Mouse (Mus musculus) brain, adult 2 months (tissue): ENCODE results near the gene Cox7a1.
"Not testable (repeated sequence)": the region's sequence is repeated elsewhere in the genome, so short reads cannot be mapped to it uniquely, and the experiment has no call there.

Experiments
- DNase-seq: peaks from one replicate; pipeline ENCODE4 v3.0.0; 2011; ENCODE audit warnings: low read depth, low spot score

The Cox7a1 gene

DNA sequence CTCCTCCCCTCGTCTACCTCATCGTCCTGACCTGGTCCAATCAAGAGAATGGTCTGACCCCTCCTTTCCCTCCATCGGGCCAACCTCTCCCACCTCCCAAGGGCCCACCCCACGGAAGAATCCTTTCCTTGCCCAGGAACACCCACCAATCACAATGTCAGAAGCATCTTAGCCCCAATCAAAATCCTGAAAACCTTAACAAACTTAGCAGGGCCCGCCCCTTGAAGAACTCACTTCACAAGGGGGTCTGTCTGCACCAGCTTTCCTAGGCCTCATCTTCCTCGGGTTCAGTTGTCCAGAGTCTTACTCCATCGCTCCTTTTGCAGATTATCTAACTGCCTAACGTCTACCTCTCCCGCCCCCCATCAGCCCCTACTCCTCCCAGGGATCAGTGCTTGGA lies 9.1 kb downstream of the Cox7a1 start:
- no peak for DNase-seq

DNA sequence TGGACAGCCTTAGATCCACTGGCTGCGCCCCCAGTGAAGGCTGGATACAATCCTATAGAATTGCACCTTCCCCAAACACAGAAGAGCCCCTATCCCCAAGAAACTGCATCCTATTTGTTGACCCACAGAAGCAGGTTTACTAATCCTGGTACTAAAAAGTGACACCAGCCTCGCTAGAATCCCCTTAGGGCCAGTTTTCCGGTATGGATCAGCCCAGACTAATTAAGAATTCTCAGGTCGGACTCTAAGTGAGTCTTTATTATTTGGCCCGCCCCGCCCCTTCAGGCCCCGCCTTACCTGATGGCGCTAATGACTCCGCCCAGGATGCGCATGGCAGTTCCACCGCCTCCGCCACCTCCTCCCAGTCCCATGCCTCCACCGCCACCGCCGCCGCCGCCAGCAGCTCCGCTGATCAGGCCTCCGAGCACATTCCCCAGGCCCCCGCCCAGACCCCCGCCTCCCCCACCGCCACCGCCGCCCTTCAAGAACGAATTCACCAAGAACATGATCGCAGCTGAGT lies 9.7 kb downstream of the Cox7a1 start:
- peak; percentile 91 for DNase-seq

DNA sequence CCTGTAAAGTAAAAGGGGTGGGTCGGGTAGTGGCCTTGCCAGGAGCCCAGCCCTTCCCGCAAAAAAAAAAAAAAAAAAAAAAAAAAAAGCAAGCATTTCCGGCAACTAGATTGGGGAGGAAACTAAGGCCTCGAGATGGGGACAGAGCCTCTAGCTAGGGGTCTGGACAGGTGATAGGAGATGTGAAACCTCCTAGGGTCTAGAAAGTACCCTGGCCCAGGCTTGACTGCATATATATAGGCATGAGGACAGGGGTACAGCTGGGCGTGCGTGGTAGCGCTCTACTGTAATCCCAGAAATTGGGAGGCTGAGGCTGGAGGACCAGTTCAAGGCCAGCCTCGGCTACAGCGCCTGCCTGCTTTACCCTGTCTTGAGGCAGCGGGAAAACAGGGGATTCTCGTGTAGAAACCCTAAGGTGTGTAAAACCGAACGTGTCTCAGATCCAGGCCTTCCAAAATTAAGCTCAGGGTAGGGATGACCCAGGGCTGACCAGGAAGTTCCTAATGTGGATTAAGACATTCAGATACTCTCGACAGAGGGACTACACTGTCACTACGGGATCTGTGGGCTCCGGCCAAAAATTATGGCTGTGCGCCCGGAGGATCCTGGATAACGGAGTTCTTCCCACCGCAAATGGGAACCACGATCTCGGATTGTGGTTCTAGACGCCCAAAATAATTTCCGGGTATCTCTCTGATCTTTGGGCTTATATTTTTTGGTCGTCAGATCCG lies 10.3 kb downstream of the Cox7a1 start:
- peak; percentile 68 for DNase-seq

DNA sequence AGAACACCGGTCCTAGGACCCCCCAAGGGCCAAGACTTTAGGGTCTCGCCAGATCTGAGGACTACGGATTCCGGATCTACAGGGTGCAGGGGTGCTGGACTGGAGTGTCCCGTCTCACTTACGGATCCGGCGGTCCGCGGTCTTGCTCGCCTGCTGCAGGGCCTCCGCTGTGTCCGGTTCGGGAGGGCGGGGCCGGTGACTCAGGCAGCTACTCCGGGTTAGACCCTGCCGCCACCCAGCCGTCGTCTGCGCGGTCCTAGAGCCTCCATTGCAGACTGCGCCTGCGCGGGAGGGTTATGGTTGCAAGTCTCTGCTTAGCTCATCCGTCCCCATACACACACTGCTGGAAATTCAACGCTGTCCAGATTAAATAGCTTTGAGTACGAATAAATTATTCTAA lies 10.9 kb downstream of the Cox7a1 start:
- DNase-seq, result peak; percentile 99

DNA sequence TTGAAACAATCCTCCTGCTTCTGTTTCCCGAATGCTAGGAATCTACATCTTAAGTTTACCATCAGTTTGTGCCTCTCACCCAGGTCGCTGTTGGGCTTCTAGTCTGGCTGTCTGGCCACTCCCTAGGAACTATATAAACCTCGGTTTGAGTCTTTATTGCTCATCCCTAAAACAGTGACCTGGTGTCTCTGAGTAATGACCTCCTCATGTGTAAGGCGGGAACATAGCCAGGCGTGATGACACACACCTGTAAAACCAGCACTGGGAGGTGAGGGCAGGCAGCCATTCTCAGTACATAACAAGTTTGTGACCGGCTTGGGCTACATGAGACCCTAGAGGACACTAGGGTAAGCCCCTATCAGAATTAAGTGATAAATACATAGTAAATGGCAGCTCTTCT lies 11.5 kb downstream of the Cox7a1 start:
- DNase-seq, result no peak

DNA sequence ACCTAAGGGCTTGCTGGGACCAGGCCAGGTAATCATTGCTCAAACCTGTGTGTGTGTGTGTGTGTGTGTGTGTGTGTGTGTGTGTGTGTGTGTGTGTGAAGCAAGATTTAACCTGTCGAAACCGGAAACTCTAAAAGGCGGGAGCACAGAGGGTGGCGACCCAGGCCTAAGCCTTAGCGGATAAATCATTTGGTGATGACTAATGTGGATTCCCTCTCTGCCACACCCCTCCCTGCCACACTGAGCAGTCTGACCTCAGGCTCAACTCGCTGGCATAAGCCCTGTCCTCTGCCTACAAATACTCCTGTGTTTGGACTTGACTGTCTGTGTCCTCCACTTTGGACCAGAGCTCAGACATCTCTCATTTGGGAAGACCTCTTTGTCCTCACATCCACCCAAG lies 12.2 kb downstream of the Cox7a1 start:
- DNase-seq, result no peak

DNA sequence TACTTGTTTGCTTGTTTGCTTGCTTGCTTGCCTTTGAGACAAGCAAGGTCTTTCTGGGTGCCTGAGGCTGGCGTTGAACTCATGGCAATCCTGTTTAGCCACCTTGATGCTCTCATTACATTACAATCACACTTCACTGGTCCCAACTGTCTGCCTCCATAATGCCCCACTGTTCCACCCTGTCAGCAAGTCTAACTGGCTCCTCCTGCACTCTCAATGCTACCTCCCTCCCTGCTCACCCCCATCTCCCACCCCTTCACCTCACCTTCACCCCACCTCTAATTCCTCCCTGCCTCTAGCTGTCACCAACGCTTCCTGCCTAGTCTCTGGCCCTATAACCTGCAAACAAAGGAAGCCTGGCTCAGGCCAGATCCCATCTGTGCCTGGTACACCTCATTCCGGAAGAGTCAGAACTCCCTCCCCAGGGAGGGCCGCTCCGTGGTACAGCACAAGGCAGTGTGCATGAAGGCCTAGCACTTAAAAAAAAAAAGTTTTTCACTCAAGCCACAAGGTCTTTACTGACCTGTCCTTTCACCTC lies 13.7 kb downstream of the Cox7a1 start:
- peak; percentile 54 for DNase-seq

DNA sequence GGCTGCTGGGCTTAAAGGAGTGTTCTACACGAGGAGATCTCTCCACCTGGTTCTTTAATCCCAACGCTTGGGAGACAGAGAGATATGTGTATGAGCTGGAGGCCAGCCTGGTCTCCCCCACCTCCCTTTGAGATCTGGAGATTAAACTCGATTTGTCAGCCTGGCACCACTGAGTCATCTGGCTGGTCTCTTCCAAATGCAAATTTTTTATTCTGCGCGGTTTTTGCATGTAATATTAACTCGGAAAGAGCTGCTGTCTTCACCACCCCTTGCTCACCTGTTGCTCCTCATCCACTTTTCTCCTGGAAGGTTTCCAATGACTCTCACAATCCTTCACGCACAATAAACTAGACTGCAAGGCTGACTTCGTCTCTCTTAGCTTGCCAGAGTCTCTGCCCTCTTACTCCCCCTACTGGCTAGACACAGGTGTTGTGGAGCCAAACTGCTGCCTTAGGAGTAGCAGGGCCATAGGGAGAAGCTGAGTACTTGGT lies 14.6 kb downstream of the Cox7a1 start, which contains the start of gene Capns1:
Capns1 (minus strand) TSS at position 331 of the 491 bp plus-strand sequence.
- peak; percentile 95 for DNase-seq

DNA sequence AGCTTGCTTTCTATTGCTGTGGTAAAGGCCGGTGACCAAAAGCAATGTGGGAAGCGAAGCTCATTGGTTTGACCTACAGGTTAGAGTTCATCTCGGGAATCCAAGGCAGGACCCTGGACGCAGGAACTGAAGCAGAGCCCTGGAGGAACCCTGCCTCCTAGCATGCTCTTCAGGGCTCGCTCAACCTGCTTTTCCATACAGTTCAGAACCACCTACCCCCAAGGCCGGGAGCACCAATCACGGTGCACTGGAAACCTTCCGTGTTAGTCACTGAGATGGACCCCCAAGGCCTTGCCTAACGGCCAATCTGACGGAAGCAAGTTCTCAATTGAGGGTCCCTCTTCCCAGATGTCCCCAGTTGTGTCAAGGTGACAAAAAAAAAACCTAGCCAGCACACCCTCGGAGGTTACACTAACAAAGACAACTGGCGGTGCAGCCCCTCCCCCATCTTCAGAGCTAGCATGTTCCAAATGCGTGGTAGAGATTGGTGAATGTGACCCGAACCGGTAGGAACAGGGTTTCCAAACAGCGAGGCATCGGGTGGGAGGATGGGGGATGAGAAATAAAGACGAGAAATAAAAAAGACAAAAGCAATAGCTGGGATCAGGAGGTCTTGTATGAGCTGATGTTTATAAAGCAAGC lies 15.7 kb downstream of the Cox7a1 start:
- no peak for DNase-seq

DNA sequence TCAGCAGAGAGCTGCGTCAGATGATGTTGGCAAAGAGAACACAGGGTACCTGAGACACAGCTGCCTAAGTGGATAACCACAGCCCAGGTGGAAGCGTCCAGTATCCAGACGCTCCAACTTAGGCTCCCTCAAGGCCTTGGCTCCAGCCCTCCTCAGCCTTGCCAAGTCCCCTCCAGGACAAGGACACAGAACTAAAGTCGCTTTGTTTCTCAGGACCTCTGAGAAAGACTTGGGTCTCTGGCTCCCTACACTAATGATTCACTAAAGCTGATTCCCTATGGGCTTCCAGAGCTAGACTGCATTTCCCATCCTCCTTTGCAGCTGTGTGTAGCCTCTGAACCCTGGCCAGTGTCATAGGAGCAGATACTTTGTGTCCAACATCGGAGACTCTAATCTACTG lies 16.3 kb downstream of the Cox7a1 start:
- no peak for DNase-seq

DNA sequence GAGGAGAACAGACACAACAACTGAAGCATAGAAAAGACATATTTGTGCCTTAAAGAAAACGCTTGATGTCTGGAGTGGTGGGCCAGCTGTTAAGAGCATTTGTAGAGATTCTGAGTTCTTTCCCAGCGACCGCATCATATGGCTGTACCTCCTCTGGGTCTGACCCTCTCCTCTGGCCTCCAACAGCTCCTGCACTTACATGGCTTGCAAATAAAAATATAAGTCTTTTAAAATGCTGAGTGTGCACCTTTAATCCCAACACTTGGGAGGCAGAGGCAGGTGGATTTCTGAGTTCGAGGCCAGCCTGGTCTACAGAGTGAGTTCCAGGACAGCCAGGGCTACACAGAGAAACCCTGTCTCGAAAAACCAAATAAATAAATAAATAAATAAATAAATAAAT lies 16.7 kb downstream of the Cox7a1 start:
- DNase-seq, result not testable (repeated sequence)

DNA sequence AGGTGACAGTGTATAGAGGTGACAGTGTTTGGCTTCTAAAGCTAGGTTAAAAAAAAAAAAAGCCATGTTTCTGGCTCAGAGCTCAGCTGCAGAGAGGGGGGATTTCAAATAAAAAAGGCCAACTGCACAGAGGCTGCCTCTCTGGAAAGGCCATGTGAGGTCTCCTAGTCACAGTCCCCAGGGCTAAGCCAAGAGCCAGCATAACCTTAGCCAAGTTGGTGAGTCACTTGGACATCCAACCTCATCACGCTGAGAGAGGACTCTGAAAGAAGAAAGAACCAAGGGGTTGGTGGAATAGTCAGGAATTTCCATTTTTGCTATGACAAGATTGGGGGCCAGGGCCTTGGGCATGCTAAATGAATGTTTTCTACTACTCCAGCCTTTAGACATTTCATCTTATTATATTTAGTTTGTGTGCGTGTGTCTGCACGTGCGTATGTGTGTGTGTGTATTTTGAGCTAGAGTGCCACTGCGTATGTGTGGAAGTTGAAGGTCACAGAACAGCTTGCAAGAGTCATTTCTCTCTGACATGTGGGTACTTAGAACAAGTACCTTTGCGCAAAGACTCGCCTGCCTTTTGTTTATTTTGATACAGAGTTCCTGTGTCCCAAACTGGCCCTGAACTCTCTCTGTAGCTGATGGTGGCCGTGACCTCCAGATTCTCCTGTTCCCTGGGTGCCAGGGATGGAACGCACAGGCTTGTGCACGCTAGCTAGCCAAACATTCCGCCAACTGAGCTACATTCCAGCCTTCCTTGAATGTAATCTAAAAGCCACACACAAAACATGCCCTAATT lies 19.1 kb downstream of the Cox7a1 start:
- peak; percentile 95 for DNase-seq

DNA sequence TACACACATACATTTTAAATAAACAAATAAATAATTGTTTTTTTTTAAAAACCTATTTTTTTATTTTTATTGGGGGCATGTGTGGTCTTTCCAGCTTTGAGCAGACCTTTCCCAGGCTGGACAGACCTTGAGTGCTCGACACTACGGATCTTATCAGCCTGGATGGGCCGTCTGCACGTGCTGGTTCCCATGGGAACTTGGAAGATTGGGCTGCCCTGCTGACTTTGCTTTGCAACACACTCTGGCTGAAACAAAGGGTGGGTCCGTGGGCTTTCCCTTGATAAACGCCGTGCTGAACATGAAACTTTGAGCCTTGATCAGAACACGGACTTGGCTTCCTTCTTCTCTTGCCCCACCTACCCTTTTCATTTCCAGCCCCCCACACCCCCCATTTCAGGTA lies 20.4 kb downstream of the Cox7a1 start:
- DNase-seq, result no peak

DNA sequence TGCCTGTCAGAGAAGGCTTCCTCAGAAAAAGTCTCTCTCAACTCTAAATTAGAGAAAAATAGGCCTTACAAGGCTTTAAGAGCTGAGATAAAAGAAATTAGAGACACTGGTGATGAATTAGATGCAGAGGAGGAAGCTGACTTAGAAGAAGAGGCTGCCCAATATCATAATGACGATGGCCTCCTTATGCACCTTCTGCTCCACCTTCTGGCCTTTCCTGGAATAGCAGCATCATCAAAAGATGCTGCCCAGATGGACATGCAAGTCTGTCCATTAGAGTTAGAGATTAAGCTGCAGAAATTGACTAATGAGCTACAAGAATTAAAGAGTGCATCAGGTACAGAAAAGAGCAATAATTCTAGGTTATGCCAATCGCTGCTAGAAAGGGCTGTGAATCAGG lies 21.4 kb downstream of the Cox7a1 start:
- DNase-seq, result peak; percentile 95

DNA sequence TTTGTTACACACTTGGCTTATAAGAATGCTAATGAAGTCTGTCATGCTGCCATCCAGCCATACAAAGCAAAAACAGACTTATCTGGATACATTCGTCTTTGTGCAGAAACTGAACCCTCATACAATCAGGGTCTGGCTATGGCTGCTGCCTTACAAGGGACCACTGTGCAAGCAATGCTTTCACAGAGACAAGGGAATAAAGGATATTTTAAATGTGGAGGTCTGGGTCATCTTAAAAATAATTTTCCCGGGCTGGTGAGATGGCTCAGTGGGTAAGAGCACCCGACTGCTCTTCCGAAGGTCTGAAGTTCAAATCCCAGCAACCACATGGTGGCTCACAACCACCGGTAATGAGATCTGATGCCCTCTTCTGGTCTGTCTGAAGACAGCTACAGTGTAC lies 22.4 kb downstream of the Cox7a1 start:
- DNase-seq, result not testable (repeated sequence)

DNA sequence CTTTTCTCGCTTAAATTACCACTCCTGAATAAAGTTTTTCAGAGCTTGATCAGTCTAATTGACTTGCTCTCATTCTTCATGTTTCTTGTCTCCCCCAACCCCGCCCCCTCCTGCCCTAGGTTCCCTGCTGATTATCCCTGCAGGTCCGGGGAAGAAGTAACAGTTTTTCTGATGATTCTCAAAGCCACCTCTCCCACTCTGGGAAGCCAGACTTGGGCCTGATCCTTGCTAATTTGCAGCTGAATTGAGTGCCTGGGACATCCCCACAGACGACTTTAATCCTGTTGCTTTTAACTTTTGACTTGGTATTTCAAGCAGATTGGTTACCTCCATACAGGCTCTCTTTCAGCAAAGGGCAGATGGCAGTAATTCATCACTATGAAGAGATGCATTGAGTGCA lies 27.1 kb downstream of the Cox7a1 start:
- no peak for DNase-seq

DNA sequence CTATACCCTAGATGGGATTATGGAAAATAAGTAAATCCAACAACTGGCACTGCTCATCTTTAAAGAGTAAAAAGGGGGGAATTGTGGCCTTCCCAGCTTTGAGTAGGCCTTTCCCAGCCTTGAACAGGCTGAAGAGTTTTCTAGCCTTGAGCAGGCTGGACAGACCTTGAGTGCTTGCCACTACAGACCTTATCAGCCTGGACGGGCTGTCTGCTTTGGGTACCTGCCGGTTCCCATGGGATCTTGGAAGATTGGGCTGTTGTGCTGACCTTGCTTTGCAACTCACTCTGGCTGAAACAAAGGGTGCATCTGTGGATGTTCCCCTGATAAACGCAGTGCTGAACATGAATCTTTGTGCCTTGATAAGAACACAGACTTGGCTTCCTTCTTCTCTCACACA lies 29.9 kb downstream of the Cox7a1 start:
- no peak for DNase-seq

DNA sequence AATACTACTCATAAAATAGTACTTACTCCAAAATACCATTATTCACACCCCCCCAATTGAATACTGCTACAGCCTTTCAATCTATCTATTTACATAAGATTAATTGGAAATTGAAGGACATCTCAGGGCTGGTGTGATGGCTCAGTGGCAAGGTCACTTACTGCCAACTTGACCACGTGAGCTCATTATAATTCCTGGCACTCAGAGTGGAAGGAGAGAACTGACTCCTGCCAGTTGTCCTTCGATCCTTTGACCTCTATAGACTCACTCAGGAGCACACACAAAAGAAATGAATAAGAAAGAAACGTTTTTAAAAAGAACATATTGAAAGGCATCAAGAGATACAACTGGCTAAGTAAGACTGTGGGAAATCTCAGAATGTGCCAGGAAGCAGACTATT lies 31.9 kb downstream of the Cox7a1 start:
- no peak for DNase-seq

DNA sequence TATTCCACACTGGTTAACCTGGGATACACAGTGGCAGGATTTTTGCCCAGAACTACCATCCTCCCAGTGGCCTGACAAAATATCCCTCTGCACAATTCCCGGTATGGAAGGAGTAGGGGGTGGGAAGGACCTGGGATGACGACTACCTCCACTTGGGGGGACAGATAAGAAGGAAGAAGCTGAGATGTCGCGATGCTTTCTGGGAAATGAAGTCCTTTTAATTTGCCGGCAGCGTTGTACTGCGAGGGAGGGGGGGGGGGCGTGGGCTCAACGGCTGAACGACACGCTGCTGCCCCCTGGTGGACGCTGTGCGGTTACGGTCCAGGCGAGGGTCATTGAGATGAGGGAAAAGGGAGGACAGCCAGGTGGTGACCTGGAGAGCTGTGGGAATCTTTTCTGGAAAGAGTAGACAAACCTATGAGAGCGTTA lies 32.8 kb downstream of the Cox7a1 start:
- DNase-seq, result peak; percentile 97

DNA sequence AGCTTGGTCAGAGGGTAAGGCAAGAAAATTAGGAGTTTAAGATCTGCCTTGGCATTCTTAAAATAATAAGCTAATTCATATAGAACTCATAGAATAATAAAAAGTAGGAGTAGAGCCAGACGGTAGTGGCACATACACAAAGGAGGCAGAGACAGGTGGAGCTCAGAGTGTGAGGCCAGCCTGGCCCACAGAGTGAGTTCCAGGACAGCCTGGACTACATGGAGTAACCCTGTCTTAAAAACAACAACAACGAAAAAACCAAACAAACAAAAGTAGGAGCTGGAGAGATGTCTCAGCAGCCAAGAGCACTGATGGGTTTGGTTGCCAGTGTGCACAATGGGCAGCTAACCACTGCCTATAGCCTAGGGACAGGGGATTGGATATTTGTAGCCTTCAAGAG lies 33.3 kb downstream of the Cox7a1 start:
- DNase-seq, result no peak

DNA sequence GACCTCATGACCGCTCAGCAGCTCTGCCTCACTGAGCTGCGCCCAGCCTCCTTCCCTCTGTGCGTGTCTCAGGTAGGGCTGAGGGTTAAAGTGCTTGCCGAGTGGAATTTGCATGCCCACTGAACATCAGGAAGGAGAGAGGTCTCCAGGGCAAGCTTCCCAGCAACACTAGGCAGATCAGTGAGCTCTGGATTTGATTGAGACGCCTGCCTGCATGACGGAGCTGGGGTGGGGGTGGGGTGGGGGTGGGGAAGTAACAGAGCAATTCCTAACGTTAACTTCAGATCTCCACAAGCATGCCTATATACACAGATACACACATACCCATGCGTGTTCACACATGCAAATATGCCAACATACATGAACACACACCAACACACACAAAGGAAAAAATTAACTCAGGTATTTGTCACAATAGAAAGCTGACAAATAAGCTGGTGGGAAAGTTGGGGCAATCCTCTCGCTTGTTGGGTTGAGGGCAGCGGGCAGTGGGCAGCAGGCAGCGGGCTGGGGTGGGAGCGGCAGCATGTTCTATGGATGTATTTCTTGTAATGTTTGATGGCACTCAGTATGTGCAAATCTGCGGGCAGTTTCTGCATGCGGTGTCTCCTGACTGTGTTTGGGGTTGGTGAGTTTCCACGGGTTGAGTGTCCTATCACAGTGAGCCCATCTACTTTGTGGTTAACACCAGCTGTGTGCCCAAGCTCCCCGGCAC lies 35.5 kb downstream of the Cox7a1 start:
- DNase-seq, result peak; percentile 85
